Mouse (Mus musculus): ENCODE data around the gene Ccdc180.

Gene Ccdc180

DNA sequence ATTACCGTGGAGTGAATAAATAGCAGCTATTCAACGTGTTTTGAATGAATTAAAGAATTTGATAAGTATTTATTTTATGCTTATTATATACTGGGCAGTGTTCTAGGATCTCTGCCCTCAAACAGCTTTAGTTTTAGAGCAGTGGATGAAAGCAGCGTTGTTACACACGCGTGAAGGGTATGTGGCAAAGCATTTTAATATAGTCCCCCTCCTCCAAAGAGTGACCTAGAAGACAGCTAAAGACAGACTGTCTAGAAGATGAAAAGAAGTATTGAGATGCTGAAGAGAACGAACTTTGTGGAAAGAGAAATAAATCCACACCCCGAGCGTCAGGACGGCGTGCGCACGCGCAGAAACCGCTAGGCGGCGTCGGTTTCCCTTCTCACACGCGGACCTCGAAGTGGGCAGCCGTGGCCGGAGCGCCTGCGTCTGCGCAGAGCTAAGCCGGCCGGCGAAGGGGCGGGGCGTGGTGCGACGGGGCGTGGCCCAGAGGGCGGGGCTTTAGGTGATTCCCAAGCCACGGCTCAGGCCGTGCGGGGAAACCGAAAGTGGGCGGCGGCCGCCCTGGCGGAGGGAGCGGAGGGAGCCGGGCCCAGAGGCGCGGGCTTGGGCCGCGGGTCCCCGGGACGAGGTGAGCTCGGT, 81.8 kb downstream of the Ccdc180 start:
- peak; percentile 69 for DNase-seq (ENCODE audit: low read depth, low spot score)

DNA sequence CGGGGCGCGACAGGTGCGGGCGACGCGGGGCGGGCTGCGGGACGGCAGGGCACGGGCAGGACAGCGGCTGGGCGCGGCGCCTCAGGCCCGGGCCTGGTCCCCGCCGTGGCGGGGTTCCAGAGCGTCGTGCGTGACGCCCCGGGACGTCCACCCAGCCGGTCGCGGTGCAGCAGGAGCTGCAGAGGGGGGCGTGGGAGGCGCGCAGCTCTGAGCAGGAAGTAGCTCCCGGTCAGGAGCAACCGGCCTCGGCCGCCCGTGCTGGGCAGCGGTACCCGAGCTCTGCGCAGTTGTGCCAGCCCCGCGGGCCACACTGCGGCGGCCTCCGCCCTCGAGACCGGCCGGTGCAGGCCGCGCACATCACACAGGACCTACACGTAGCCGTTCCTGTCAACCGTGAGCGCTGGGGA, 82.3 kb downstream of the Ccdc180 start:
- no peak for DNase-seq (ENCODE audit: low read depth, low spot score)

GRCm38 (mm10) chr4:45972951-45973350, 82.8 kb downstream of the Ccdc180 start:
- no peak for DNase-seq (ENCODE audit: low read depth, low spot score)

DNA sequence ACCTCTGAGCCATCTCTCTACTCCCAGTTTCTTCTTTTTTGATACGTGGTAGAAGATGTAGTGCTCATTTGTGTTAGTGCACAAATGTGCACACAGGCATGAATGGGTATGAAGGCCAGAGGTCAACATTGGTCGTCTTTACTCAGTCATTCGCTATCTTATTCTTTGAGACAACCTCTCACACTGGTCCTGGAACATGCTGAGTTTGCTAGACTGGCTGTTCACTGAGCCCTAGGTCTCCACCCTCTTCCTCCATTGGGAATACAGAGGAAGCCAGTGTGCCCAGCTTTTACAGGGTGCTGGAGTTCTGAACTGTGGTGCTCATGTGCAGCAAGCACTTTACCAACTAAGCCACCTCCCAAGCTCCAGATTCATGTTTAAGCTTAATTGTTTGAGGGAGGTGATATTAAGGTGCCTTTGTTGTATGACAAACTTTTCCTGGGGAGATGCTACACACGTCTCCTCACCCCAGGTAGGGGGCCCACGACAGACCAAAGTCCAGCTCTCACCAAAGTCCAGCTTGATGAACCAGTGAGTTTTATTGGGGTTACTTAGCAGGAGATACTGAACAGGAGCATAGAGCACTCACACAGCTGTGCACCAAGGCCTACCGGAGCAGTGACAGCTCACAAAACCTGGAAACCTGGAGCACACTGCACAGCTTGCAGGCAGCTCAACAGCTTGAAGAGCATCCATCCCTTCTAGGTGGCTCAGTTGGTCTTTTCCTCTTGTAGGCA, 87.0 kb downstream of the Ccdc180 start:
- no peak for DNase-seq (ENCODE audit: low read depth, low spot score)

- no peak for DNase-seq (ENCODE audit: low read depth, low spot score)
These were observed 89.8 kb downstream of the Ccdc180 start for GRCm38 (mm10) chr4:45979916-45980315.

DNA sequence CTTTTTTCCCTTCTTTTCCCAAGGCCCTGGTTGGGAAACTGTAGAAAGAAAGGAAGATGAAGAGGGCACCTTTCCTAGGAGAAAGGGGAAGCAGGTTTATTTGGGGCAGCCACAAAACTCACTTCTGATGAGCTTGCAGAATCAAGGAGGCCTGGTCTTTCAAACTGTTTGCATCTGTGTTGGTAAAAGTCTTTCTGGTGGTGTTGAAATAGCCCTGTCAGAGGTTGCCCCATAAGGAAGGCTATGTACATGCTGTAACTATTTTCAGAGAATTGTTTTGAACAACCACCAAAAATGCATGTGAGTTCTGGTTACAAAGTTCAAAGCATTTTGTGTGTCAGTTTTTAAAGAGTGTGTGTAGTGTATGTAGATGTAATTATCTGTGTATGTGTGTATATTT, 91.0 kb downstream of the Ccdc180 start:
- DNase-seq (ENCODE audit: low read depth, low spot score), result no peak

DNA sequence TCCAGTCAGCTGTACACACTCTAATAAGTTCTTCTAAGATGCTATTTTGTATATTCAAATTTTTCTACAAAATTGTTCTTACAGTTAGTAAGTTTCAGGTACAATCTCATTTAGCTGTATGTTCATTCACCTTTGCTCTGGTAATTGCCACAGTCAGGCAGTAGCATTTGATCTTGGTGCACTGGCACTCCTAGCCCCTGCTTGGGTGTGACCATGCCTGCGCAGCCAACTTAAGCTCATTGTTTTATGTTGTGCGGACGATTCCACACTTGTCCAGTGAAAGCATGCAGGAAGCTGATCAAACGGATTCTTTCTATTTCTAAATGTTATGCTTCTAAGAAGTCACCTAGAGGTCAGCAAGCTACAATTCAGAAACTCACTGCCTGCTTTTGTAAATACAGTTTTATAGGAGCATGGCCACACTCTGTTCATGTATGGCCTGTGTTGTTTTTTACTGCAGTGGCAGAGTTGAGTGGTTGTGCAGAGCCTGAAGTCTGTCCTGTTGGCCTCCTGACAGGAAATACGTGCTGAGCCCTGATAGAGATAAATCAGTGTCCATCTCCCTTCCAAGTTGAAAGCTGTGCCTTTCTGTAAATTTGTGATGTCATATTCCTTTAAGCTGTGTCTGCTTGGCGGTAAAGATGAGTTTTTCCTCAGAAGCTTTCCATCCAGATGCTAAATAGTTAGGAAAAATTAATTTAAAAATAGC, 100.5 kb downstream of the Ccdc180 start:
- no peak for DNase-seq (ENCODE audit: low read depth, low spot score)

DNA sequence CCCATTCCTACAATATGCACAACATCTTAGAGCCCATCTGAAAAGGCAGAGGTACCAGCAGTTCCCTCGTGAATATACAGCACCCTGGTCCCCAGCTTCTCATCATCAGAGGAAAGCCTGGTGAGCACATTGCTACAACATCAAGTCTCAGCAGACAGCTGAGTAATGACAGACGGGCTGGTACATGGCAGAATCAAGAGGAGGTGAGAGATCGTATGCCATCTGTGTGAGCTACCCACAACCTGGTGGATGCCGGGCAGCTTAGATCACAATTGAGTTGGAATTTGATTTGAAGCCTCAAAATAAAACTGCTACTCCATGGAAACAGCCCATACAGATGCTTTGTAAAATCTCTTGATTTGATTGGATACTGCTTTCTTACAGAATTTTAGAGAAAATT, 108.4 kb downstream of the Ccdc180 start:
- DNase-seq (ENCODE audit: low read depth, low spot score), result no peak
